Mouse (Mus musculus) heart, adult 2 months (tissue): Measurements from ENCODE around the gene Exoc2. TPM values are rescaled to one million over a fixed set of nuclear protein-coding genes. Genes with fewer than 3 reads are reported as not detected.
A peak's percentile ranks its signal among the peaks of the same experiment; 100 is the strongest.

Source experiments
- DNase-seq, 2 experiments: peaks; one replicate each; pipeline ENCODE4 v3.0.0; 2021
- H3K27ac ChIP-seq: fragments of 200-600 bp; 2 replicates; pipeline ENCODE4 v1.8.1; 2022
- H3K27me3 ChIP-seq: fragments of 200-500 bp; 2 replicates; pipeline ENCODE4 v1.6.1; 2012; ENCODE audit warnings: mild to moderate bottlenecking, low read length, inconsistent platforms, mixed read lengths; ENCODE audit not compliant: control insufficient read depth, insufficient read depth
- H3K36me3 ChIP-seq: fragments of 200-500 bp; 2 replicates; pipeline ENCODE4 v1.6.1; 2012; ENCODE audit warnings: low read length, inconsistent platforms; ENCODE audit not compliant: control insufficient read depth, insufficient read depth
- H3K4me1 ChIP-seq: fragments of 200-500 bp; 2 replicates; pipeline ENCODE4 v1.6.1; 2011; ENCODE audit warnings: low read length; ENCODE audit not compliant: control insufficient read depth, insufficient read depth
- H3K4me3 ChIP-seq: fragments of 200-600 bp; 2 replicates; pipeline ENCODE4 v1.8.1; 2022
- H3K79me2 ChIP-seq: fragments of 200-500 bp; replicated peaks from 2 replicates; pipeline ENCODE4 v1.6.1; 2012; ENCODE audit warnings: mild to moderate bottlenecking, inconsistent platforms, low read length, moderate library complexity, mixed read lengths; ENCODE audit not compliant: control insufficient read depth, insufficient read depth
- H3K9ac ChIP-seq: fragments of 200-500 bp; 2 replicates; pipeline ENCODE4 v1.6.1; 2012; ENCODE audit warnings: low read depth, mild to moderate bottlenecking, control low read depth, inconsistent platforms, low read length, mixed read lengths
- CTCF ChIP-seq: fragments of 200-600 bp; IDR thresholded peaks from 2 replicates; pipeline ENCODE4 v1.8.1; 2022; ENCODE audit warnings: antibody characterized with exemption, mild to moderate bottlenecking, moderate library complexity
- EP300 ChIP-seq: fragments of 200-500 bp; IDR thresholded peaks from 2 replicates; pipeline ENCODE4 v1.6.1; 2011; ENCODE audit warnings: low read depth, low read length, control low read depth; ENCODE audit not compliant: insufficient read depth
- POLR2A ChIP-seq: fragments of 200-500 bp; IDR thresholded peaks from 2 replicates; pipeline ENCODE4 v1.6.1; 2011; ENCODE audit warnings: mild to moderate bottlenecking, low read depth, low read length, control low read depth; ENCODE audit not compliant: insufficient read depth
- WGBS: fragments of 180-500 bp; shearing (Covaris S2); methylation state at CpG from one replicate; pipeline ENCODE4 v1.1.7; 2018; 5-methylcytosine and 5-hydroxymethylcytosine counted together
- intact Hi-C: fragments of 180-260 bp; cut with DNase I; formaldehyde crosslinking; loops from one replicate; pipeline ENCODE4 v1.15.1; 2025
- long read RNA-seq: library from polyadenylated mRNA; stranded (forward); transcript quantifications from one replicate; pipeline ENCODE4 v2.0.0, GENCODE M21; 2021
- polyA plus RNA-seq: library from polyadenylated mRNA; depleted of rRNA; stranded (reverse); fragments of >200 nt; gene quantifications from 2 replicates; pipeline ENCODE4 v1.2.3, GENCODE M21; 2012; rRNA removed
- total RNA-seq, 2 experiments: library from RNA; stranded (reverse); gene quantifications; 2 replicates each; pipeline ENCODE4 v1.2.3; 2021

The Exoc2 gene
- total RNA-seq, result 10 to 100 TPM; 14.3 to 14.7 TPM
- 6.4 and 11.4 TPM in 2 replicates for polyA plus RNA-seq
- long read RNA-seq, full-length matches to known transcripts, result 6 of 10 reads
- long read RNA-seq, partial matches to known transcripts, result 3 of 10 reads
- long read RNA-seq, other reads (novel, unspliced or antisense), result 1 of 10 reads

DNA sequence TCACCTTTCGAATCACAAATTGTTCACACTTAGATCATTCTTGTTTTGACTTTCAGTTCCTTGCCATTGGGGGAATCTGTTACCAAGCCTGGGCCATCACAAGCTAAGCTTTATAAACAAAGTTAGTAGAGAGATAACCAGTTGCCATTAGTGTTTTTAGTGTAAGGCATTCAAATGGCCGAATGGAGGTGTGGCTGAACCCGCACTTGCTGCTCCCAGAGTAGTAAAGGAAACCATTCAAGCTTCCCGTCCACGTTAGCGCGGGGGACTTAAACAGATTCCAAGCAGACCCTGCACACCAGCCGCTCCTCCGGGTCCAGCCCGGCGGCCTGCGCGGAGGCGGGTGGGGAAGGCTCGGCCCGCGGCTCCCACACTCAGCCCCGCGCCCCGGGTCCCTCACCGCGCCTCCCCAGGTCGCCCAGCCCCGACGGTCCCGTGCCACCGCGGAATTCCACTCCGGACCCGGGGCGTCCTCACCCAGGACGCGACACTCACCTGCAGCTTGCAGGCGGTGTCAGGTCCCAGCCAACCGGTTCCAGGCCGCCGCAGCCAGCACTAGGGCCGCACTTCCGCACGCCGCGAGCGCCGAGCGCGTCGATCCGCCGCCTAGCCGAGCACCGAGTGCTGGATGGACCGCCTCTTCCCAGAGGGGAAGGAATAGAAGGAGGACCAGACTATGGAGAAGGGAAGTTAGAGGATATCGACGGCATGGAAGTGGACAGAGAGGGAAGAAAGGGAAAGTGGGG, at the start of gene Exoc2, which contains the start of gene Gm5447:
TSS of gene Exoc2 (minus strand) at position 593 of the 746 bp plus-strand sequence.
TSS of gene Gm5447 (plus strand) at position 704 of the 746 bp plus-strand sequence.
- no peaks in the 10 kb centered on the region for H3K79me2 ChIP-seq
- H3K9ac ChIP-seq, result peak within 1 kb of the TSS; percentile 81
- DNase-seq, result peak; percentile 88 to 92
- TF ChIP-seq POLR2A (0 out of 2 replicates have a peak, but pooled peaks have one; percentile 32), CTCF (no peak), EP300 (0 out of 2 replicates have a peak, but pooled peaks have one; percentile 61)
- H3K4me3 ChIP-seq, result peak within 1 kb of the TSS; percentile 85
- WGBS, result under 1% methylated on average over 51 of the region's 54 CpGs
- peaks cover 1% of the 10 kb centered on the region for H3K4me1 ChIP-seq
- H3K27me3 ChIP-seq, result peaks cover 2% of the 10 kb centered on the region
- intact Hi-C loops, result loop anchor here (1.0 to 5.0 kb wide), 2 partner anchors 11 to 426 kb away; partner anchors contain the start of gene Uqcrfs1
- peaks cover 4% of the 10 kb centered on the region; the same call in 1 of the 2 replicates for H3K36me3 ChIP-seq
- H3K27ac ChIP-seq, result peak within 1 kb of the TSS; percentile 82

- no peak for TF ChIP-seq EP300
- no peak for TF ChIP-seq POLR2A
- no peak for TF ChIP-seq CTCF
- no peak overlapping the region for H3K4me3 ChIP-seq
- no peaks in the 10 kb centered on the region for H3K79me2 ChIP-seq
- H3K4me1 ChIP-seq, result no peaks in the 10 kb centered on the region
- no peaks in the 10 kb centered on the region for H3K27me3 ChIP-seq
- intact Hi-C loops, result no loop called here
- no peak overlapping the region for H3K9ac ChIP-seq
- H3K27ac ChIP-seq, result no peak overlapping the region
- DNase-seq, result no peak
- H3K36me3 ChIP-seq, result no peaks in the 10 kb centered on the region
- WGBS, result 57% methylated on average over 3 of the region's 3 CpGs
Observed at GRCm38 (mm10) chr13:31023664-31024063, 49.8 kb upstream of the Exoc2 start.

DNA sequence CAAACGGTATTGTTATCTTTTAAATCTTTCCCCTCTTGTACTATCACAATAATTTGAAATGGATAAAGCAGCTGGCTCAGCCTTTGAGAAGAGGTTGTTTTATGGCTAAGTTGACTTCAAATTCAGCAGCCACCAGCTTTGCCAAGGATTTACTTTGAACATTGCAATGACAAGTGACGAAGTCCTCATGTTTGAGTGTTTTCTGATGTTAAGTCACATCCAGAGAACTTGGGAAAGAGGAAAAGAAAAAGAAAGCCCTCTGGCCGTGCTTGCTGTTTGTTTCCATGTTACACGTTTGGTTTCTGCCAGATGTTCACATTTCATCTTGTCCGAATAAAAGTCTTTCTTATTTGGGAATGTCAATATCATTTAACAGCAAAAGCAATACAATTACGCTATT, 48.0 kb upstream of the Exoc2 start:
- Histone ChIP-seq H3K27ac (no peak overlapping the region), H3K4me1 (no peaks in the 10 kb centered on the region), H3K79me2 (no peaks in the 10 kb centered on the region), H3K27me3 (no peaks in the 10 kb centered on the region), H3K36me3 (no peaks in the 10 kb centered on the region), H3K9ac (no peak overlapping the region), H3K4me3 (no peak overlapping the region)
- no peak for DNase-seq
- WGBS, result 58% methylated on average over 6 of the region's 6 CpGs
- TF ChIP-seq CTCF (no peak), POLR2A (no peak), EP300 (no peak)
- intact Hi-C loops, result no loop called here

DNA sequence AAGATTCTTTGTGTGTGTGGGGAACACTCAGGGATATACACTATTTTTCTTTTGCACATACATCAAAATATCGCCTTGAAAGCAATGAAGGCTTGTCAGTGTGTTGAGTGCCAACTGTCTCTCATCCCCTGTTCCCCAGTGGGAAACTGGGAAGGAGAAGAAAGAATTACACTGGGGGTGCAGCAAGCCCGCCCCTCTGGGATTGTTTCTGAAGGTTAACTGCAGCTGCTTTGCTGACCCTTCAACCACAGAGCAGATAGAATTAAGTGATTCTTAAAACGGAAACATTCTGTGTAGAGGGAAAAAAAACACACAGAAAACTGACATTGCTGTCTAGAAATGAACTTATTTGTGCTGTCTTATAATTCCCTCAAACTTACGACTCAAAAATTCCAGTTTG, 47.6 kb upstream of the Exoc2 start:
- H3K79me2 ChIP-seq, result no peaks in the 10 kb centered on the region
- intact Hi-C loops, result no loop called here
- WGBS, result 49% methylated on average over 4 of the region's 4 CpGs
- no peak for DNase-seq
- no peak overlapping the region for H3K27ac ChIP-seq
- TF ChIP-seq EP300 (no peak), POLR2A (no peak), CTCF (no peak)
- H3K4me1 ChIP-seq, result no peaks in the 10 kb centered on the region
- H3K9ac ChIP-seq, result no peak overlapping the region
- no peaks in the 10 kb centered on the region for H3K27me3 ChIP-seq
- H3K4me3 ChIP-seq, result no peak overlapping the region
- no peaks in the 10 kb centered on the region for H3K36me3 ChIP-seq

- no peak overlapping the region for H3K4me3 ChIP-seq
- TF ChIP-seq EP300, result no peak
- no peak for TF ChIP-seq CTCF
- no peak for TF ChIP-seq POLR2A
- H3K9ac ChIP-seq, result no peak overlapping the region
- H3K36me3 ChIP-seq, result no peaks in the 10 kb centered on the region
- no peak overlapping the region for H3K27ac ChIP-seq
- no peaks in the 10 kb centered on the region for H3K4me1 ChIP-seq
- DNase-seq, result no peak
- H3K79me2 ChIP-seq, result no peaks in the 10 kb centered on the region
- 83% methylated on average over 3 of the region's 3 CpGs for WGBS
- H3K27me3 ChIP-seq, result no peaks in the 10 kb centered on the region
- intact Hi-C loops, result no loop called here
Observed at GRCm38 (mm10) chr13:31017545-31017944, 43.7 kb upstream of the Exoc2 start.

- Histone ChIP-seq H3K4me3 (no peak overlapping the region), H3K9ac (no peak overlapping the region), H3K4me1 (no peaks in the 10 kb centered on the region), H3K36me3 (no peaks in the 10 kb centered on the region), H3K27me3 (no peaks in the 10 kb centered on the region), H3K27ac (no peak overlapping the region), H3K79me2 (no peaks in the 10 kb centered on the region)
- intact Hi-C loops, result no loop called here
- DNase-seq, result no peak
- TF ChIP-seq CTCF, result no peak
- no peak for TF ChIP-seq POLR2A
- no peak for TF ChIP-seq EP300
- 56% methylated on average over 4 of the region's 4 CpGs for WGBS
Observed at GRCm38 (mm10) chr13:31004995-31005394, 31.1 kb upstream of the Exoc2 start.
